Mouse (Mus musculus): ENCODE measurements at regions not wholly inside any gene's neighbourhood (a gene's known extent, or its start where the extent isn't known, plus 50 kb on each side); places are given as distances from the start of the nearest gene placed in this dataset.

DNA sequence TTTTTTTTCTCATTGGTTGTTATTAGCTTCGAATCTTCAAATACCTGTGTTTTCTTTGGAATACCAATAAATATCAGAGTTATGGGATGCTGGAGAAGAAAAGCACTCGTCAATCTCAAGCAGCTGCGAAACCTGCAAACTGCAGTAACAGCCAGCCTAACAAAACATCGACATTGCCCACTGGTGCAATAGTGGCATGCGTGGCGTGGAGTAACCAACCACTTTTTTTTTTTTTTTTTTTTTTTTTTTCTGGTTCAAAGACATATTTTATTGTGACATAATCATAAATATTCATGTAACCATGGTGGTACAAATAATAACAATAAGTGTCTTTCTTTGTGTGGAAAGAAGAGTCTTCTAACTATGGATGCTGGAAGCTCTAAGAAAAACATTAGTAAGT lies 85.3 kb upstream of the Ctnnd2 start:
- TF ChIP-seq CTCF (IDR thresholded peaks at IDR 0.05; ENCODE audit: borderline replicate concordance, extremely low read depth, insufficient read depth, insufficient read length): no peak
- TF ChIP-seq POLR2A (IDR thresholded peaks at IDR 0.05; ENCODE audit: borderline replicate concordance, extremely low read depth, insufficient read depth, insufficient read length, poor library complexity, severe bottlenecking): no peak

All from brain, embryonic 14.5 days (tissue).